Mouse (Mus musculus): ENCODE data around the gene Atg2b.

Atg2b gene

GRCm38 (mm10) chr12:105683933-105684901 is 794 bp downstream of the Atg2b start, which contains the start of gene Gskip:
Gene Gskip (plus strand): TSS chr12:105684829.
- DNase-seq: peak; percentile 29

- no peak for DNase-seq
These were observed 6.2 kb downstream of the Atg2b start for GRCm38 (mm10) chr12:105678762-105679161.

GRCm38 (mm10) chr12:105678211-105678610 is 6.8 kb downstream of the Atg2b start:
- no peak for DNase-seq

DNA sequence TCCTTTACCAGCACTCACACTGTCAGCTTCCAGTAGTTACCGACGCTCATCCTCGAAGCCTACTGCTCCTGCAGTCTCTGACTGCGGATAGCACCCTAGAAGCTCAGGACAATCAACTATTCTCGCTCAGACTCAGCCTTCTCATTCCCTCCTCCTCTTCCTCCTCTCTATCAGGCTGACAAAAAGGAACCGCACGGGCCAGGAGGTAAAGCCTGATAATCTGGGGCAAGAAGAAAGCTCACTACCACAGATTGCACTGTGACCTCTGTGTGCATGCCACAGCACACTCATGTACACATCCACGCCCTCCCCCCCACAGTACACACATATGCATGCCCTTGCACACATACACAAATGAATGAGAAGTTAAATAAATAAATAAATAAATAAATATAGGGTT is 8.7 kb downstream of the Atg2b start:
- no peak for DNase-seq

DNA sequence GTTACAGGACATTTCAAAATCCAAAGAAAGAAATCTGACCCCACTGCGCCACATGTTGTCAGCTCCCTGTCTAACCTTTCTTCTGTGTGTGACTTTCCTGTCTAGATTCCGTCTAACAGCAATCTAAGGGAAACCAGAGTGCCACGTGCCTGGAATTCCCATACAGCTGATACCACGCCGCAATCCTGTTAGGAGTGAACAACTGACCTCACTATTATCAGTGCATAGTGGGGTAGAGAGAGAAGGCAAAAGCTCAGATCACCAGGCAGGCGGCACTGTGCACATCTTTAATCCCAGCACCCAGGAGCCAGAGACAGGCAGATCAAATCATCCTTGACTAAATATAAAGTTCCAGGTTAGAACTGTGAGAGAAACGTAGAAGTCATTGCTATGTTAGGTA is 29.2 kb downstream of the Atg2b start:
- no peak for DNase-seq

- no peak for DNase-seq
These were observed 42.2 kb downstream of the Atg2b start for GRCm38 (mm10) chr12:105642770-105643321.

DNA sequence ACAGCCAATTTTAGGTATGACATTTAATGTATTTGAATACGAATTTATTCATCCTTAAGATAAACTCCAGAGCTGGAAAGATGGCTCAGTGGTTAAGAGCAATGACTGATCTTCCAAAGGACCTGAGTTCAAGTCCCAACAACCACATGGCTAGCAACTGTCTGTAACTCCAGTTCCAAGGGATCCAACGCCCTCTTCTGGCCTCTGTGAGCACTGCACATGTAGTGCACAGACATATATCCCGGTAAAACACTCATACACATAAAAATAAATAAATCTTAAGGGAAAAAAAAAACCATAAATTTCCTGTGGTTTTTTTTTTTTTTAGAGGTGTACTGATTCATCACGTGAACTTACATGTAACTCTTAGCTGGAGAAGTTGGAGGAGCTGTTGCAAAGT is 47.5 kb downstream of the Atg2b start:
- no peak for DNase-seq

DNA sequence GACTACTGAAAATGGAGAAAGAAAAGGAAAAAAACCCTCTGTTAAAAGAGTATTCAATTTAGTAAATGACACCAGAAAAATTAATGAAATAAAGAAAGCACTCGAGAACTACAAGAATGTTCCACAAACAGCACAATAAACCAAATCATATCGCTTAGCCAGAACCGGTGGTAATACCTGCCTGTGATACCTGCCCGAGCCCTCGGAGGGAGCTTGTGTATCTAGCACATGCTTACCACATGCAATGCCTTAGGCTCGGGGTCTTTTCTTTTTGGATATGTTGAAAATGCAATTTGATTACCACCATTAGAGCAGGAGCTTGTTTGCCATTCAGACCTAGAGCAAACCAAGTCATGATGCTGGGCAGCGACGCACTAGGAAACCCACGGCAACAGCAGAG is 48.5 kb downstream of the Atg2b start:
- no peak for DNase-seq

DNA sequence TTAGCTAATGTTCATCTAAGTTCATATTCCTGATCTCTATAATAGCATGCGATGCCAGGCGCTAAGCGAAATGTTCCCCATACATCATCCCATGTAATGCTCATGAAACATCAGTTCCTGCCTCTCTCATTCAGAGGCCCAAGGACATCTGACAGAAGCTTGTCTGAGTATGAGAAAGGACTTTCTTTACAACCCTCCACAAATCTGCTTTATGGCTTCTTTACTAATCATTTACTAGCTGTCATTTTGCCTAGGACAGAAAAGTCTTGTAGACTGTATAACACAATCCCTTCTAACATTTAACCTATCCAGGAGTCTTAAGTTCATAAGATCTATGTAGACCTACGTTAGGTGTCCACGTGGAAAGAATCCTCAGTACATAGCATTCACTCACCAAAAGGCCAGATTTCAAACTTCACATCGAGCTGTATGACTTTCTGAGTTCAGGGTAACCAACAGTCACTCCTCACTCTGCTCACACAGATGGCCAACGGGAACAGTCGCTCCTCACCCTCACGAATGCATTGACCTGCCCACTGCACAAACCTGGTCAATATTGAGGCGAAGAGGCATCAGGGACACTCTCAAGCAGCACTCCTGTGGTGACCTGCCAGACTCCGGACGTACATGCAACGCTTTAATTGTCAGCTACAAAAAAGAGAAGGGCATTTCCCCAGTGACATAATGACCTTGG is 50.5 kb downstream of the Atg2b start:
- no peak for DNase-seq

DNA sequence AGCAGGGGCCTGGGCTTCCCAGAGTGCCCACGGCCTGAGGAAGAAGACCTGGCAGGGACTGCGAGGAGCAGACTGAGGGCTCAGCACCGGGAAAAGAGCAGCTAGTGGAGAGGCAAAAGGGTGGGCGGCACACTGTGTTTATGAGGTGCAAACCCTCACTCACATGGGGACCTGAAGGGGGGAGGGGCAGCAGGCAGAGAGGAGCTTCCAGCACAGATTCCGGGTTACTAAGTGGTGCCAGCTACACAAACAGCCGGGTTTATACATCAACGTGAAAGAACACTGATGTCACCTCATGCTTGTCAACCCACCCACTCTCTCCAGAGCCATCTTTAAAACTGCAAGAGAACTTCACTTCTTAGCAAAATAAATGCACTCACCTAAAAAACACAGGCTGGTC is 59.2 kb downstream of the Atg2b start:
- peak; percentile 51 for DNase-seq

- DNase-seq: no peak
These were observed 62.0 kb downstream of the Atg2b start for GRCm38 (mm10) chr12:105622981-105623539.

GRCm38 (mm10) chr12:105622048-105622447 is 63.0 kb downstream of the Atg2b start:
- DNase-seq: no peak

GRCm38 (mm10) chr12:105613559-105613958 is 71.5 kb downstream of the Atg2b start:
- DNase-seq: no peak

- peak; percentile 57 for DNase-seq
These were observed 73.3 kb downstream of the Atg2b start for GRCm38 (mm10) chr12:105611748-105612147.

DNA sequence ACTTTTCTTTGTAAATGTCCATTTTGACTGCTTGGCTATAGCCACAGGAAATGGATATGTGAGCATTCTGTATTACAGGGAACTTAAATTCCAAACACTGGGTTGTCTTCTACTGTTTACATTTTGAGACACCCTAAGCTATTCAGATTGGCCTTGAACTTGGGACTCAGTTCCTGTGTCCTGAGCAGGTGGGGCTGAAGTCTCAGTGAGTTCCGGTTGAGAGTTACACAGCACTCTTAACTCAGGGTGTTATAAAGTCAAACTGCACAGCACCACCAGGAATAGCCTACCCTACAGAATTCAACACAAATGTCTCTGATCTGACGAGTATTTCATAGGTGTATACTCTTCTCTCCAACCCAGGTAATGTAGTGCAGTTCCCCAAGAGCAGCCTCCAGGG is 74.0 kb downstream of the Atg2b start:
- no peak for DNase-seq

DNA sequence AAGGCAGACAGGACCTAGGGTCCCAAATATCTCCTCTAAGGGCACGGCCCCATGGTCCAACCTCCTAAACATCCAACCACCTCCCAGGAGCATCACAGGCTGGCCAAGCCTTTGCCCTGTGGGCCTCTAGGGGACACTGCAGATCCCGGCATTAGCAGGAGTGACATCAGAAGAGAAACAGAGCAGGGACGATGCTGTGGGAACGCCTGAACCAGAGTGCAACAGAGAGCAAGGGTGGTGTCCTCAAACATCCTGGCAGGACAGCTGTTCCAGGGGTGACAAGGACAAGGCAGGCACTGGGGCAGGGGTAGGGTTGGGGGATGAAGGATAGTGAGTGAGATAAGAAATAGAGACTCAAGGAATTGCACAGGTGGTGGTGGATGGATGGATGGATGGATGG is 78.1 kb downstream of the Atg2b start:
- DNase-seq: no peak

- DNase-seq: no peak
These were observed 79.8 kb downstream of the Atg2b start for GRCm38 (mm10) chr12:105605212-105605611.

- DNase-seq: no peak
These were observed 81.1 kb downstream of the Atg2b start for GRCm38 (mm10) chr12:105603904-105604303.

- no peak for DNase-seq
These were observed 82.3 kb downstream of the Atg2b start, which contains the start of gene Bdkrb1 for GRCm38 (mm10) chr12:105602581-105603210. Gene Bdkrb1 (plus strand): TSS chr12:105603085.

GRCm38 (mm10) chr12:105601586-105601985 is 83.4 kb downstream of the Atg2b start:
- no peak for DNase-seq

DNA sequence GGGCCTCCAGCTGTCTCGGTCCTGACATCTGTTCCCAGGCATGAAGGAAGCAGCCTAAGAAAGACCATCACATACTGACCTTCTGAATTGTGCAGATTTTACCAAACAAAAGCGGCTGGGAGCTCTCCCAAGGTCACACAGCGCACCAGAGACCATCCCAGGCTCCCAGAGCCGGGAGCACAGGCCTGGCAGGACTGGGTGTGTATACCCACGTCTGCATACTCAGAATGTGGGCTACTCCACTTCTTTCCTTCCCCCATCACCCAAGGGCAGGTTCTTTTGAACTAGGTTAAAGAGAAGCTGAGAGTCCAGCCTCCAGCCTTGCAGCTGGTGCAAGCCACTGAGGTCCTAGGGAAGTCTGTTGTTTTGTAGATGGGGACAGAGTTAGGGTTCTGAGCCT is 85.9 kb downstream of the Atg2b start:
- DNase-seq: no peak

DNA sequence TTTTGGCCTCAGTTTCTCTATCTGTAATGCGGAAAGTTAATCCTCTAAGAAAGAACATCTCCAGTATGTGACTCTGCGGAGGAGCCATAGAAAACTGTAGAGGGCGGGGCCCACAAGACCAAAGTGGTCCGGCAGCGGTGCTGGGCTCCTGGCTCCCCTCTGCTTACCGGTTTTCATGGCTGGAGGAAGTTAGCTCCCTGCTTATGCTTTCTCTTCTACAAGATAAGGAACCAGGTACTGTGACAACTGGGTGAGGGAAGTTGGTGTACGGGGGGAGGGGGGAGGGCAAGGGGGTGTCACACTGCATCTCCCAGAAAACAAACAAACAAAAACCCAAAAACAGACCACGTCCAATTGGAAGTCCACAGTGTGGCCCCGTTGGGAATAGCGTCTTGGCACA is 86.5 kb downstream of the Atg2b start:
- no peak for DNase-seq

GRCm38 (mm10) chr12:105597135-105597534 is 87.9 kb downstream of the Atg2b start:
- no peak for DNase-seq

Data from right cerebral cortex, adult 18-20 months (tissue).